Mouse (Mus musculus) forebrain, embryonic 16.5 days (tissue): ENCODE data around the gene Qser1. TPM values are rescaled to one million over a fixed set of nuclear protein-coding genes. Genes with fewer than 3 reads are reported as not detected.

ENCODE experiments used
- ATAC-seq: fragments of 200-750 bp; cut with Nextera tagmentation; 2 replicates; pipeline ENCODE4 v1.8.0; 2017; ENCODE audit warnings: mild to moderate bottlenecking, moderate library complexity
- H3K27ac ChIP-seq: fragments of 300-500 bp; sonication (generic); 2 replicates; pipeline ENCODE4 v1.5.1; 2014; ENCODE audit warnings: low read length, control low read depth
- H3K27me3 ChIP-seq: fragments of 300-500 bp; sonication (generic); replicated peaks from 2 replicates; pipeline ENCODE4 v1.6.1; 2014; ENCODE audit warnings: low read length; ENCODE audit not compliant: control insufficient read depth, insufficient read depth
- H3K36me3 ChIP-seq: fragments of 300-500 bp; sonication (generic); 2 replicates; pipeline ENCODE4 v1.6.1; 2014; ENCODE audit not compliant: control insufficient read depth, insufficient read depth
- H3K4me1 ChIP-seq: fragments of 300-500 bp; sonication (generic); replicated peaks from 2 replicates; pipeline ENCODE4 v1.6.1; 2014; ENCODE audit warnings: low read length; ENCODE audit not compliant: control insufficient read depth, insufficient read depth
- H3K4me2 ChIP-seq: fragments of 300-500 bp; sonication (generic); 2 replicates; pipeline ENCODE4 v1.6.1; 2014; ENCODE audit warnings: mild to moderate bottlenecking, low read length, control low read depth
- H3K4me3 ChIP-seq: fragments of 300-500 bp; sonication (generic); replicated peaks from 2 replicates; pipeline ENCODE4 v1.5.1; 2014; ENCODE audit warnings: mild to moderate bottlenecking, low read length, control low read depth
- H3K9ac ChIP-seq: fragments of 300-500 bp; sonication (generic); replicated peaks from 2 replicates; pipeline ENCODE4 v1.6.1; 2014; ENCODE audit warnings: low read depth, low read length, control low read depth
- H3K9me3 ChIP-seq: fragments of 300-500 bp; sonication (generic); 2 replicates; pipeline ENCODE4 v1.6.1; 2016; ENCODE audit warnings: low read length; ENCODE audit not compliant: control insufficient read depth
- WGBS: fragments of 180-500 bp; shearing (Covaris S2); extraction: QIAGEN DNeasy Blood & Tissue Kit; methylation state at CpG from one replicate; pipeline ENCODE4 v1.1.7; 2014; 5-methylcytosine and 5-hydroxymethylcytosine counted together
- polyA plus RNA-seq: library from polyadenylated mRNA; unstranded; fragments of >200 nt; fragmentation: Nextera tagmentation; extraction: Ambion mirVana; gene quantifications from 2 replicates; pipeline ENCODE4 v1.2.1, GENCODE M21; 2015

Qser1 gene
- polyA plus RNA-seq, 1 experiment from 2014 or later, result 11.1 TPM

DNA sequence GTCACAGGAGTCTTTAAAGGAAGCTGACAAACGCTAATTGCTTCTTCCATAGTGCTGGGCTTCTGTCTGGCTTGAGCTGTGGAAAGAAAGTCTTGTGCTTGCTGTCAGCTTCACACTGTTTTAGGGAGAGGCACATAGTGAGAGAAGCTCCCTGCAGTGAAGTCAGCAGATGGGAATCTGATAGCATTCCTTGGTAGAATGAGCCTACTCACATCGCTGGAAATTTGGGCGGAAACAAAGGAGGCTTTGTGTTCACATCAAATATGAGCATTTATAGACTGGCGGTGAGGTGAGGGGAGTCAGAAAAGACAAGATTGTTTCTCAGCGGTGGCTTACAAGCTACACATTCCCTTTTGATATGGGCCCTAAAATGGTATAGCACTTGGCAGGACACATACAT, 35.1 kb upstream of the Qser1 start:
- no peak for ATAC-seq
- Histone ChIP-seq H3K9ac (no peak overlapping the region), H3K36me3 (no peaks in the 10 kb centered on the region), H3K9me3 (no peaks in the 10 kb centered on the region), H3K27me3 (peaks cover 7% of the 10 kb centered on the region), H3K4me2 (no peak overlapping the region), H3K27ac (no peak overlapping the region), H3K4me1 (peaks cover 13% of the 10 kb centered on the region), H3K4me3 (no peak overlapping the region)
- WGBS, result 22% methylated on average over 5 of the region's 5 CpGs

DNA sequence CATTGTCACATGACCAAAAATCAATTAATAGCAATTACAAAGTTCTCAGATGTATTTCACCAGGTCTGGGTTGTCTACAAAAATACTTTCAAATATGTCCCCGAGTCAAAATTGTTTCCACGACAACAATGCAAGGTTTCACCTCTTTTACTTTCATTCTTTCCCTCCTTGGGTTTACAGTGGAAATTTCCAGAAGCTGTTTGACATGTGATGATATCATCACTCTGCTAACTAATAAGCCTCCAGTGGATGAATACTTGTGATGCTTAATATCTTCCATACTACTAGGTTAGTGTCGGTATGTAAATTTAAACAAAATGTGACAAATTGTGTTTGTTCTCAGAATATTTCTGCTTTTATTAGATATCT, 33.4 kb upstream of the Qser1 start:
- 70% methylated on average over 3 of the region's 3 CpGs for WGBS
- Histone ChIP-seq H3K36me3 (no peaks in the 10 kb centered on the region), H3K27me3 (peaks cover 7% of the 10 kb centered on the region), H3K9me3 (no peaks in the 10 kb centered on the region), H3K9ac (peak overlapping the region; percentile 60), H3K4me2 (peak overlapping the region; percentile 99), H3K27ac (no peak overlapping the region), H3K4me1 (peaks cover 13% of the 10 kb centered on the region), H3K4me3 (peak overlapping the region; percentile 58)
- no peak for ATAC-seq

DNA sequence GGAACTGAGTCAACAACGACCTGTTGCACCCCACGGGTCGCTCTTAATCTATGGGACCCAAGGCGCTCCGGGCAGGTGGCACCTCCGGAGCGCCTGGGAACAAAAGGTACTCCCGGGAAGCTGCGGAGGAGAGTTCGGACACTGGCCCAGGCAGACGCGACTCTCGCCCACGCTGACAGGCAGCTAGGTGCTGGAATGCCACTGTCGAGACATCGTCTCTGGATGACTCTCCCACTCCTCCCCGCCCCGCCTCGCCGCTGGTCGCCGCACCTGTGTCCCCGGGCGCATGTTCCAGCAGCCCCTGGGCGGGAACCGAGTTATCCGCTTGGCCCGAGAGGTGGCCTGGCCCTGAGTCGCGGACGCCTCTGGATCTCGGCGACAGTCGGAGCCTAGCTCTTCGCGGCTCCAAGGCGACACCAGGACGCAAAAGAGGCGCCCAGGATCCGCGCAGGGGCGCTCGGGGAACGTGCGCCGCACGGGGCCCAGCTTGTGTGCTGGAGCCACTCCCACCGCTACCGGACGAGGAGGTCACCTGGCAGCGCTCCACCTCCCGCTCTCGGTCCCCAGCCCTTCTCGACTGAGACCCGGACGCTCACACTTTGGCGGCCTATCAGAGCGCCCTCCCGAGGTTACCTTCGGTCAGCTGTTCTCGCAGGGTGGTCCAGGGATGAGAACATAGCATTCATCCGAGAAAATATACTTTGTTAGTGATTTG, 32.9 kb upstream of the Qser1 start, which contains the start of gene Prrg4:
Gene Prrg4 (minus strand): TSS at position 601 of the 715 bp plus-strand sequence.
- peak; percentile 65 for ATAC-seq
- WGBS, result 0% methylated on average over 62 of the region's 62 CpGs
- Histone ChIP-seq H3K4me1 (peaks cover 13% of the 10 kb centered on the region), H3K27ac (no peak within 1 kb of the TSS), H3K4me3 (peak within 1 kb of the TSS; percentile 58), H3K36me3 (no peaks in the 10 kb centered on the region), H3K27me3 (peaks cover 7% of the 10 kb centered on the region), H3K9ac (peak within 1 kb of the TSS; percentile 60), H3K4me2 (peak within 1 kb of the TSS; percentile 99), H3K9me3 (no peaks in the 10 kb centered on the region)

GRCm38 (mm10) chr2:104848235-104849161, 31.9 kb upstream of the Qser1 start:
- no peak for ATAC-seq
- Histone ChIP-seq H3K9me3 (no peaks in the 10 kb centered on the region), H3K27me3 (peaks cover 7% of the 10 kb centered on the region), H3K36me3 (no peaks in the 10 kb centered on the region), H3K4me3 (peak overlapping the region; percentile 58), H3K9ac (no peak overlapping the region), H3K27ac (no peak overlapping the region), H3K4me1 (peaks cover 13% of the 10 kb centered on the region), H3K4me2 (peak overlapping the region; percentile 99)
- WGBS, result 35% methylated on average over 16 of the region's 16 CpGs

DNA sequence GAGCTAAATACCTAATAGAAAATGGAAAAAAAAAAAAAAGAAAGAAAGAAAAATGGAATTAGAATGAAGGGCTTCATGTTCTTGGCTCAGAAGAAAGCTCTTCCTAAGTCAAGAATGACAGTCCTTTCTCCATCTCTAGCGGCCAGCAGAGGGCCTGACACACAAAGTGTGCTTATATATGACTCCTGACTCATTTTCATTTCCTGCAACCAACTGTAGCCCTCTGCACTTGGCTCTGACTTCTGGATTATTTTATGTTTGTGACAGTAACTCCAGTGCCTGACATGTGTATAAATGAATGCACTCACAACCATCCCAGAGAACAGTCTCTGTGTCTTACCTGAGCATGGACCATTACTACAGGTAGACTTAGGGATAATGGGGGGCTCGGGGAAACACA, 31.1 kb upstream of the Qser1 start:
- WGBS, result 57% methylated on average over 2 of the region's 2 CpGs
- Histone ChIP-seq H3K9ac (no peak overlapping the region), H3K36me3 (no peaks in the 10 kb centered on the region), H3K27ac (no peak overlapping the region), H3K27me3 (peaks cover 7% of the 10 kb centered on the region), H3K4me2 (no peak overlapping the region), H3K9me3 (no peaks in the 10 kb centered on the region), H3K4me1 (peaks cover 13% of the 10 kb centered on the region), H3K4me3 (no peak overlapping the region)
- ATAC-seq, result no peak

DNA sequence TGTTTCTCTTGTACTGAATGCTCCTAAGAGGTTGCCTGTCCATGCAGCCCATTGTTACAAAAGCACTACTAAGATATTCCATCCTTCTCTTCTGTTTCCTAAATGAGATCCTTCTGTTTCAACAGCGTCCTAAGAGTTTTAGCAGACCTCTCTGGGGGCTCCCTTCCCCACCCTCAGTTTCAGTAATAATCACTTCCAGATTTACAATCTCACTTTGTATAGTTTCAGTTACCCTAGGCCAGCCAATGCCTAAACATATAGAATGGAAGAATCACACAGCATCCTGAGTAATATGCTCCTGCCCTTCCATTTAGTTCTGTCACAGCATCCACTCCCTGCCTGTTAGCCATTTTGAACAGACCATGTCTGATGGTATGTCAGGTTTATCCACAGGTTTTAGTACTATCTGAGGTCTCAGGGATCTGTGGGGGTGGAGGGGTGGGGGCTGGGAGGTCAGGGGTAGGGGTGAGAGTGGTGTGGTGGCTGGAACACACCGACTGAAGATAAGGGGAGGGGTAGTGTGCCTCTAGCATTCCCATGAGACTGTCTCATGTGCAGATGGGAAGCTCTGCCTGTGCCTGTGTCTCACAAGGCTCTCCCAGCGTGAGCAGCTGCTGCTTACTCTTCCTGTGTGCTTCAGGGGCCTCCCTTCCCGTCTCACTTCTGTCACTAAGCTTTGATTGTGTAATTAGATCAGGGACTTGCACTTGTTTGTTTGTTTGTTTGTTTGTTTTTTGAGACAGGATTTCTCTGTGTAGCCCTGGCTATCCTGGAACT, 30.3 kb upstream of the Qser1 start:
- no peak overlapping the region for H3K27ac ChIP-seq
- WGBS, result 35% methylated on average over 4 of the region's 4 CpGs
- no peak overlapping the region for H3K9ac ChIP-seq
- H3K27me3 ChIP-seq, result peaks cover 7% of the 10 kb centered on the region
- ATAC-seq, result no peak
- no peak overlapping the region for H3K4me3 ChIP-seq
- peaks cover 13% of the 10 kb centered on the region for H3K4me1 ChIP-seq
- H3K36me3 ChIP-seq, result no peaks in the 10 kb centered on the region
- H3K9me3 ChIP-seq, result no peaks in the 10 kb centered on the region
- no peak overlapping the region for H3K4me2 ChIP-seq

DNA sequence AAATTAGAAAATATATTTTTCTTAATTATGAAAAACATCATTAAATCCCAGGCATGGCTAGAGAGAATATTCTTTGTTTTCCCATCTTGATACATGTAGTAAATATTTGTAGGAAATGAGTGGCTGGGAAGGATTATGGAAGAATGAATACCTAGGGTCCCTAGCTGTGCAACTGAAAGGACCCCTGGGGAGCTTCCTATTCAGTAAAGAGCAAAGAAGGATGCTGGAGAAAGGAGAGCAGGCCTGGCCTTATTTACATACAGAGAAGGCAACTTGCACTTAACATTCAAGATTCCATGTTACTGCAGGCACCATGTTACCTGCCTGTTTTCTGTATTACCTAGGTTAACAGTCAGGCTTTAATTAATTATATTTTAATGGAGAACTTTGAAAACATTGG, 26.0 kb upstream of the Qser1 start:
- Histone ChIP-seq H3K4me2 (no peak overlapping the region), H3K4me3 (no peak overlapping the region), H3K9me3 (no peaks in the 10 kb centered on the region), H3K27me3 (no peaks in the 10 kb centered on the region), H3K36me3 (no peaks in the 10 kb centered on the region), H3K9ac (no peak overlapping the region), H3K27ac (no peak overlapping the region), H3K4me1 (no peaks in the 10 kb centered on the region)
- ATAC-seq, result no peak

GRCm38 (mm10) chr2:104841736-104842135, 25.2 kb upstream of the Qser1 start:
- 89% methylated on average over 7 of the region's 7 CpGs for WGBS
- Histone ChIP-seq H3K9ac (no peak overlapping the region), H3K36me3 (no peaks in the 10 kb centered on the region), H3K4me3 (no peak overlapping the region), H3K4me2 (no peak overlapping the region), H3K4me1 (no peaks in the 10 kb centered on the region), H3K27ac (no peak overlapping the region), H3K27me3 (no peaks in the 10 kb centered on the region), H3K9me3 (no peaks in the 10 kb centered on the region)
- ATAC-seq, result no peak

DNA sequence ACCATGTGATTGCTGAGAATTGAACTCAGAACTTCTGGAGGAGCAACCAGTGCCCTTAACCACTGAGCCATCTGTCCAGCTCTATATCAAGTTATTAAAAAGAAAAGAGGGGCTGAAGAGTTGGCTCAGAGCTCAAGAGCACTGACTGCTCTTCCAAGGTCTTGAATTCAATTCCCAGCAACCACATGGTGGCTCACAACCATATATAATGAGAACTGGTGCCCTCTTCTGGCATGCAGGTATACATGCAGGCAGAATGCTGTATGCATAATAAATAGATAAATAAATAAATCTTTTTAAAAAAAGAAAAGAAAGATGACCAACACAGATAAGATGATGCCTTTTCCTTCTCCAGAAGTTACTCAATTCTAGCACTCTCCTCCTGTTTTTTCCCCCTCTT, 24.4 kb upstream of the Qser1 start:
- no peak for ATAC-seq
- H3K27me3 ChIP-seq, result no peaks in the 10 kb centered on the region
- no peaks in the 10 kb centered on the region for H3K4me1 ChIP-seq
- H3K27ac ChIP-seq, result no peak overlapping the region
- H3K4me3 ChIP-seq, result no peak overlapping the region
- no peak overlapping the region for H3K4me2 ChIP-seq
- no peaks in the 10 kb centered on the region for H3K36me3 ChIP-seq
- no peak overlapping the region for H3K9ac ChIP-seq
- no peaks in the 10 kb centered on the region for H3K9me3 ChIP-seq
